10 mouse cellular contexts compared by ENCODE assay signal in genomic region chr6:141488619-141489018, GRCm38 (mm10). TPM values are rescaled to one million over a fixed set of nuclear protein-coding genes. Genes with fewer than 3 reads are reported as not detected.
DNase-seq lines count a peak whose midpoint lies in the region; ATAC-seq and TF ChIP-seq lines count a peak whose summit lies in the region.
"Had no signal": no experiment of that assay in that cellular context is flagged by ENCODE, and none has a peak within 500 bp of the region (broad histone marks: within the 10 kb centered on the region; RNA-seq: fewer than 3 reads in every experiment).

No protein-coding gene starts in this region.

- no peak for ATAC-seq in heart, embryonic 12.5 days (ENCODE audit: insufficient number of reproducible peaks, low FRiP score)
- ATAC-seq in forebrain, embryonic 14.5 days, result no peak
- ATAC-seq in megakaryocyte, adult 5-6 weeks (ENCODE audit: poor library complexity, severe bottlenecking), result peak; percentile 37

- no peak overlapping the region for H3K4me3 ChIP-seq in heart, embryonic 12.5 days
- no peak overlapping the region for H3K4me3 ChIP-seq in E14TG2a.4 (replicated peaks; ENCODE audit: low read length)
- no peak overlapping the region for H3K4me3 ChIP-seq in forebrain, embryonic 14.5 days (ENCODE audit: low read depth, low read length)
- H3K4me3 ChIP-seq: neural tube, embryonic 13.5 days had no signal

- H3K9me3 ChIP-seq in heart, embryonic 12.5 days (replicated peaks), result no peaks in the 10 kb centered on the region
- H3K9me3 ChIP-seq in E14TG2a.4 (ENCODE audit: low read length), result peaks cover 21% of the 10 kb centered on the region
- no peaks in the 10 kb centered on the region for H3K9me3 ChIP-seq in forebrain, embryonic 14.5 days (replicated peaks; ENCODE audit: control insufficient read depth, low read length)
- H3K9me3 ChIP-seq: neural tube, embryonic 13.5 days had no signal

- H3K4me1 ChIP-seq in heart, embryonic 12.5 days (replicated peaks), result peaks cover 17% of the 10 kb centered on the region
- H3K4me1 ChIP-seq in E14TG2a.4 (replicated peaks; ENCODE audit: low read depth, low read length), result no peaks in the 10 kb centered on the region
- H3K4me1 ChIP-seq in forebrain, embryonic 14.5 days (ENCODE audit: control insufficient read depth, insufficient read depth, low read length), result peaks cover 5% of the 10 kb centered on the region; the same call in 1 of the 2 replicates

- WGBS in heart, embryonic 12.5 days, result 18% methylated on average over 11 of the region's 11 CpGs
- 15% methylated on average over 11 of the region's 11 CpGs for WGBS in forebrain, embryonic 14.5 days

- no peak overlapping the region for H3K27ac ChIP-seq in heart, embryonic 12.5 days (ENCODE audit: poor library complexity, severe bottlenecking)
- H3K27ac ChIP-seq in forebrain, embryonic 14.5 days (ENCODE audit: low read depth, low read length), result no peak overlapping the region
- H3K27ac ChIP-seq: neural tube, embryonic 13.5 days had no signal

- TF ChIP-seq CTCF in E14TG2a.4 (conservative IDR thresholded peaks at IDR 0.05; ENCODE audit: low read length), result peak; percentile 99

- H3K27me3 ChIP-seq in heart, embryonic 12.5 days (replicated peaks), result no peaks in the 10 kb centered on the region
- no peaks in the 10 kb centered on the region for H3K27me3 ChIP-seq in E14TG2a.4 (ENCODE audit: insufficient read depth, low read length)
- no peaks in the 10 kb centered on the region for H3K27me3 ChIP-seq in forebrain, embryonic 14.5 days (replicated peaks; ENCODE audit: control insufficient read depth, insufficient read depth, low read length)

- H3K9ac ChIP-seq in heart, embryonic 12.5 days, result no peak overlapping the region
- no peak overlapping the region for H3K9ac ChIP-seq in forebrain, embryonic 14.5 days (ENCODE audit: low read length)
- H3K9ac ChIP-seq: neural tube, embryonic 13.5 days had no signal

- peaks cover 34% of the 10 kb centered on the region for H3K36me3 ChIP-seq in heart, embryonic 12.5 days
- H3K36me3 ChIP-seq in E14TG2a.4 (ENCODE audit: insufficient read depth, low read length), result peaks cover 12% of the 10 kb centered on the region; the same call in 1 of the 2 replicates
- no peaks in the 10 kb centered on the region for H3K36me3 ChIP-seq in forebrain, embryonic 14.5 days (ENCODE audit: control insufficient read depth, insufficient read depth, low read length)
- H3K36me3 ChIP-seq: neural tube, embryonic 13.5 days had no signal

- peak; percentile 18 to 75 for DNase-seq in heart, adult 18-20 months
- DNase-seq in brain, adult 2 months (ENCODE audit: low read depth, low spot score), result peak; percentile 56
- peak; percentile 77 for DNase-seq in forebrain, embryonic 14.5 days (ENCODE audit: low spot score)
- peak; percentile 63 to 72 for DNase-seq in kidney, postnatal 25 days
- DNase-seq in urinary bladder, postnatal 25 days (ENCODE audit: low spot score), result peak; percentile 44

- H3K4me2 ChIP-seq in heart, embryonic 12.5 days, result no peak overlapping the region
- H3K4me2 ChIP-seq in forebrain, embryonic 14.5 days (ENCODE audit: low read length), result no peak overlapping the region
- H3K4me2 ChIP-seq: neural tube, embryonic 13.5 days had no signal

RNA-seq across cellular contexts. Expression of gene Slco1c1, which starts 35.5 kb away (rescaled TPM):
- under 1 TPM; 0.41 to 0.50 TPM for total RNA-seq in heart, adult 18-20 months (2021)
- 0.10 and 0.13 TPM in 2 replicates for polyA plus RNA-seq in heart, embryonic 12.5 days (2016; fragmentation: Nextera tagmentation; extraction: Ambion mirVana)
- polyA plus RNA-seq in forebrain, embryonic 14.5 days (2014; fragmentation: Nextera tagmentation; extraction: Ambion mirVana), result 13.5 and 19.3 TPM in 2 replicates
- not detected in 2 replicates for total RNA-seq in megakaryocyte, adult 5-6 weeks (2015)
- total RNA-seq in megakaryocyte, adult 5-6 weeks (2017), result not detected in 2 replicates
- total RNA-seq: hematopoietic stem cell, adult 5-6 weeks had no signal
